Mouse (Mus musculus) cerebellum, adult 2 months (tissue): Measurements from ENCODE around the gene Anp32e.

Experiments
- CTCF ChIP-seq: fragments of 200-500 bp; IDR thresholded peaks from 2 replicates; pipeline ENCODE4 v1.5.1; 2011; ENCODE audit warnings: low read depth, mild to moderate bottlenecking, control low read depth, low read length, moderate library complexity, borderline replicate concordance; ENCODE audit not compliant: insufficient read depth
- POLR2A ChIP-seq: fragments of 200-500 bp; IDR thresholded peaks from 2 replicates; pipeline ENCODE4 v1.6.1; 2011; ENCODE audit warnings: low read length, control low read depth, borderline replicate concordance; ENCODE audit not compliant: insufficient read depth

- TF ChIP-seq CTCF: peak; percentile 49; the same call in 1 of the 2 replicates
- TF ChIP-seq POLR2A: no peak; the same call in 1 of the 2 replicates
Observed at GRCm38 (mm10) chr3:95882816-95883425, 46.1 kb upstream of the Anp32e start.
